Mouse (Mus musculus) heart, adult 18-20 months (tissue): Measurements from ENCODE around the gene Olfr646. TPM values are rescaled to one million over a fixed set of nuclear protein-coding genes. Genes with fewer than 3 reads are reported as not detected.

Experiments used
- DNase-seq, 2 experiments: peaks; one replicate each; pipeline ENCODE4 v3.0.0; 2021 to 2022; ENCODE audit warnings: mixed read lengths in 1 of 2
- long read RNA-seq, 2 experiments: library from polyadenylated mRNA; stranded (forward); transcript quantifications; one replicate each; pipeline ENCODE4 v2.0.0; 2021
- total RNA-seq, 2 experiments: library from RNA; stranded (reverse); gene quantifications; 2 replicates each; pipeline ENCODE4 v1.2.3; 2021

Gene Olfr646
- total RNA-seq, result not detected
- long read RNA-seq, experiment 1, result 0 reads
- long read RNA-seq, experiment 2, result 0 reads

DNA sequence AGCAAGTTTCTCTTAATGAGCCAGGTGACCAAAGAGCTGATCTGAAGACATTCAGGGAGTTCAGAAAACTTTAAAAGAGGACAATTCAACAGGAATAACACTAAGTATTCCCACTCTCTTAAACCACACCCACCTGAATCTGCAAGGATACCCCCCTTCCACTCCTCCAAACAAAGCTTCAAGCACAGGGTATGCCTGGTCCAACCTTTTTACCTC is at the start of gene Olfr646:
TSS of gene Olfr646 (plus strand) at position 117 of the 216 bp plus-strand sequence.
- DNase-seq, result no peak

DNA sequence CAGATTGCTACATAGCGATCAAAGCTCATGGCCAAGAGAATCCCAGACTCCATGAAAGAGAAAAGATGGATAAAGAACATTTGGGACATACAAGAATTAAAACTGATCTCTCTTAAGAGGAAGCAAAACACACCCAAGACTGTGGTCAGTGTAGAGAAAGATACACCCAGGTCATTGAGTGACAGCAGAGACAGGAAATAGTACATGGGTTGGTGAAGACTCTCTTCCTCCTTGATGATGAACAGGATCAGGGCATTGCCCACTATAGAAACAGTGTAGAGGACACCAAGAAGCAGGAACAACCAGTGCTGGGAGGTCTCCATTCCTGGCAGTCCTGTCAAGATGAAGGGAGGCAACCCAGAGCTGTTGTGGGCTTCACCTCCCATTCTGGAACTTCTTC is 45.5 kb upstream of the Olfr646 start:
- DNase-seq, result no peak

DNA sequence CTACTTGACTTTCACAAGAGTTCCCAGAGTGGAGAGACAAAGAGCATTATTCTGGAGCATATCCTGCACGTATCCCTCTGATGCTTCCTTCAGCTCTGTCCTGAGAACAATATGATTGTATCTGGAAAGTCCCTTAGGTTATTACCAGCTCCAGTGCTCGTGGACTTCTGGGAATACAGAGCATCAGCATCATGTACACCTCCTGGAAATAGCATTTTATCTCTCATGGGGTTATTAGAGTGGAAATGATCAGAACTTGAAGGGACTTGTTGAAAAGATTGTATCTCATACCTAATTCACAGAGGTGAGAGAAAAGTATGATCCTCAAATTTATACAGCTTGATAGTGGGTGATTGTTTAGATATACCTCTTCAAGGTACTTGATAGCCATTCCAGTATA is 43.3 kb upstream of the Olfr646 start, which contains the start of gene 4930516K23Rik:
TSS of gene 4930516K23Rik (minus strand) at position 101 of the 400 bp plus-strand sequence.
- no peak for DNase-seq

DNA sequence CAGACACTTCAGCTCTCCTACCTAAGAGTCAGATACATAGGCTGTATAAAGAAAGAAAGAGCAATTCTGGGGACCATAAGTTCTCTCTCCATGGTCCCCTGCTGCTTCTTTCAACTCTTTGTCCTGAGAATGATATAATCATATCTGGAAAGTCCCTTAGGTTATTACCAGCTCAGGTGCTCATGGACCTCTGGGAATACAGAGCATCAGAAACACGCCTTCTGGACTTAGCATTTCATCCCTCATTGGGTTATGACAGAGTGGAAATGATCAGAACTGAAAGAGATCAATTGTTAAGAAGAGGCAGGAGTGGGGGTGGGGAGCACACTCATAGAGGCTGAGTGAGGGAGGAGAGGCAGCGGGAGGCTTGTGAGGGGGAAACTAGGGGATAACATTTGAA is 32.9 kb upstream of the Olfr646 start, which contains the start of gene Olfr644:
TSS of gene Olfr644 (minus strand) at position 101 of the 400 bp plus-strand sequence.
- DNase-seq, result no peak

DNA sequence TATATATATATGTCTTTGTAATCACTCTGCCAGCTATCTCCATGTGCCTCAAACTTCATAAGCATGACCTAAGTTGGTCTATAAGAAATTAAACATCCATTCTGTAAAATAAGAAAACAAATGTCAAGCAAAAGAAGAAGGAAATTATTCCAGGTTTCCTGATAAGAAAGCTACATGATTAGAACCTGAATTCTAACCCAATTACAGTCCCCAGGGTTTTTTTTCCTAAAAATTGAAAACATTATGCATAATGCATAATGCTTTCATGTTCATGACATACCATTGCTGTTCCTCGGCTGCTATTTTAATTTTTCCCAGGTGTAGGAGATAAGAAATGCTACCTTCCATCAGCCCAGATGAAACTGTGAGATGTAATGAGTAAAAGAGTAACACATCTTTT is 19.3 kb upstream of the Olfr646 start, which contains the start of gene Olfr645:
TSS of gene Olfr645 (minus strand) at position 101 of the 400 bp plus-strand sequence.
- DNase-seq, result no peak

DNA sequence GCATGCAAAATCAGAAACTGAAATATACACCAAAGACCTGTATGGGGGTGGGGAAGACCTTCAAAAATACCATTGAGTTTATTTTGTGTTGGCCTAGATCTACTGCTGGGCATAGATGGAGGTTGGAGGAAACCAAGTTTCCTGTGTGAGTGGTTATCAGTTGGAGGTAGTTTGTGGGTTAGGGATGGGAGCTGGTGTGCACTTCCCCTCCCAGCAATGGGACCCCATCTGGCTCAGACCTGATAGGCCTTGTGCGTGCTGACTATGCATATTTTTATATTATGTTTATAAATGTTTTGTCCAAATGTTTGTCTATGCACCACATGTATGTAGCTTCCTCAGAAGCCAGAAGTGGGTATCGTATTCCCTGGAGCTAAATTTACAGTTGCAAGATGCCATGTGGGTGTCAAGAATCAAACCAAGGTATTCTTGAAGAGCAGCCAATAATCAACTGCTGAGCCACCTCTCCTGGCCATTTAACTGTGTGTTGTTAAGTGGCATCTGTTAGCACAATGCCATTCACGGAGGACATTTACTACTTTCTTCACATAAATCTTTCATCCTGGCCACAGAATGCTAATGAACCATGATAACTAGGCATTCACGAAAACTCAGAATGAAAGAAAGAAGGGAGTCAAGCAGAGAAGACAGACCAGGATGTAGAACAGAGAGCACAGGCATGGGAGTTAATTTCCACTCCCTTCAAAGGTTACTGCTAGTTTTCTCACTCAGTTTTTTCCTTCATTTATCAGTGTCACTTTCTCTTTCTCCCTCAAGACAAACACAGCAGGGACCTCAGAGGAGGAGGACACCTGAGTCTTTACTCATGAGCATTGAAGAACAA is 538 bp upstream of the Olfr646 start:
- DNase-seq, result no peak

DNA sequence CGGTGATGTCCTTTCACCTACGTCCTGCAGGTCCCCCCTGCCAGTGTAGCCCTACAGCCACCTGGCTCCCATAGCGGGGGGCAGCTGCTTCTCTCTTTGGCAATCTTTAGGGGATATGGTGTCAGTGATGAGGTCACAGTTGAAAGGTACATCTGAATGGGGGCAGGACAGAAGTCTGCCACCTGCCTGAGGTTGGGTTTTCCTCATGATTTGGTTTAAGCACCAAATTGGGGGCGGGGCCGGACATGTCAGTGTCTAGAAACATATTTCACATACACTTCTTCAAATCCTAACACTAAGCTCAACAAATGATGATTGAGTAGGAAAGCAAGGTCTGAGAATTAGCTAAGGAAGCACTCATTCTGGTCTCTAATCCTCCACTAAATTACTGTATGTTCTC is 25.1 kb downstream of the Olfr646 start, which contains the start of gene Ubqln5:
TSS of gene Ubqln5 (minus strand) at position 101 of the 400 bp plus-strand sequence.
- no peak for DNase-seq

DNA sequence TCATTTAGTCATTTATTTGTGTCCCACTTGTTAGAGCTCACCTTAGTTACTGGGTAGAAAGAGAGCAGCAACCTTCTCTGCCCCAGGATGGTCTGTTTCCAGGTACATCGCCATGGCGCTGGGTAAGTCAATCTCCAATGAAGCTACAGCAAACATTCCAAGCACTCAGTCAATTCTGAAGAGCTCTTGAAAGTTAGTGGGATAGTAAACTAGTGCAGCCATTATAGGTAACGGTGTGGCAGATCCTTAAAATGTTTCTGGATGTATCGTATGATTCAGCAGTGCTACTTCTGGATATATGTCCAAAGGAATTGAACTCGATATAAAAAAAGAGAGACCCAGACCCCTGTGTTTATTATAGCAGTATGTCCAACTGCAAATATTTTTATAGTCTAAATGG is 32.6 kb downstream of the Olfr646 start, which contains the start of gene Olfr643:
TSS of gene Olfr643 (minus strand) at position 101 of the 400 bp plus-strand sequence.
- DNase-seq, result no peak

DNA sequence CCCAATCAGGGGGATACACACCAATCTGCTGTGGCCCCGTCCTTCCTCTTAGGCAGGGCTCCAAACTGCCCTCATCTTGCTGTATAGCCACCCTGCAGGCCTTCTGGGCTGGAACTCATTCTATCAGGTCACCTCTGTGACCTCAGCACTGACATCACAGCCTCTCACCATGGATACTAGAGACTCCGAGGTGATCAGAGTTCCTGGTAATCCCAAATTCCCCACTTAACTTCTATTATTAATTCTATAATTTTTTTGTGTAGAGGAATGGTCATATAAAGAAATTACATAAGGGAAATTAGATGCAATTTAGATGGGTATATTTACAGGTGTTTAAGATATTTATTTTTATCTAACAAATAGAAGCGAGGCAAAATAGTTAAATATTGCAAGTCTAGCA is 38.5 kb downstream of the Olfr646 start, which contains the start of gene Ubqln3:
TSS of gene Ubqln3 (minus strand) at position 101 of the 400 bp plus-strand sequence.
- DNase-seq, result no peak

DNA sequence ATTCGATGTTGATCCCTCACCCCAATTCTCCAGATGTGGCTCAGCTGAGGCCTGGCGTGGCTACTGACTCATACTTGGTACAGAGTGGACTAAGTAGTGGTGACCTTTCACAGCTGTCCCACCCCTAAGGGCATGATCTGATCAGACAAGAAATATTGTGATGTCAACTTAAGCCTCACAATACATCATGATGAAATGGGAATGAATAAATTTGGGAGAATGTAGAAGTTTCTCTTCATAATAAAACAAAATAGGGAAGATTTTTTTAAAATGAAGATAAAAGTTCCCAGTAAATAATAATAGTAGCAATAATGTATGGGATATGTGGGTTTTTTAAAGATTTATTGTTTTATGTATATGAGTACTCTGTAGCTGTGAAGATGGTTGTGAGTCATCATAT is 45.8 kb downstream of the Olfr646 start, which contains the start of gene Ubqlnl:
TSS of gene Ubqlnl (minus strand) at position 101 of the 400 bp plus-strand sequence.
- DNase-seq, result no peak

Other genes with a start within 250 kb of the Olfr646 start
- gene Olfr66, start 218.6 kb upstream of the Olfr646 start, total RNA-seq, result not detected
- not detected for gene Olfr64, start 210.4 kb upstream of the Olfr646 start, total RNA-seq
- gene Olfr65, start 201.4 kb upstream of the Olfr646 start, total RNA-seq, result not detected
- not detected for gene Olfr631, start 176.0 kb upstream of the Olfr646 start, total RNA-seq
- gene Olfr632, start 170.5 kb upstream of the Olfr646 start, total RNA-seq, result not detected
- gene Olfr633, start 160.4 kb upstream of the Olfr646 start, total RNA-seq, result not detected
- gene Olfr635, start 133.7 kb upstream of the Olfr646 start, total RNA-seq, result not detected
- not detected for gene Olfr638, start 106.1 kb upstream of the Olfr646 start, total RNA-seq
- gene Olfr639, start 87.6 kb upstream of the Olfr646 start, total RNA-seq, result under 1 TPM; 0.05 TPM
- not detected for gene Olfr640, start 79.3 kb upstream of the Olfr646 start, total RNA-seq
- not detected for gene Olfr641, start 69.4 kb upstream of the Olfr646 start, total RNA-seq
- gene Olfr642, start 52.2 kb upstream of the Olfr646 start, total RNA-seq, result not detected
- not detected for gene 4930516K23Rik, start 43.4 kb upstream of the Olfr646 start, total RNA-seq
- gene Olfr644, start 33.0 kb upstream of the Olfr646 start, total RNA-seq, result not detected
- not detected for gene Olfr645, start 19.4 kb upstream of the Olfr646 start, total RNA-seq
- gene Ubqln5, start 25.0 kb downstream of the Olfr646 start, total RNA-seq, result not detected
- gene Olfr643, start 32.5 kb downstream of the Olfr646 start, total RNA-seq, result not detected
- gene Ubqln3, start 38.4 kb downstream of the Olfr646 start, total RNA-seq, result not detected
- not detected for gene Ubqlnl, start 45.7 kb downstream of the Olfr646 start, total RNA-seq
- not detected for gene Olfm5, start 60.0 kb downstream of the Olfr646 start, total RNA-seq
- gene Olfr648, start 78.5 kb downstream of the Olfr646 start, total RNA-seq, result not detected
- gene Olfr649, start 91.1 kb downstream of the Olfr646 start, total RNA-seq, result not detected
- gene Trim6, start 113.9 kb downstream of the Olfr646 start, total RNA-seq, result under 1 TPM; 0.30 to 0.67 TPM
- gene Trim34a, start 139.6 kb downstream of the Olfr646 start, total RNA-seq, result 1 to 10 TPM; 3.9 to 4.7 TPM
- 1 to 10 TPM; 2.3 to 2.7 TPM for gene Trim5, start 183.2 kb downstream of the Olfr646 start, total RNA-seq
- 1 to 10 TPM; 5.9 to 7.0 TPM for gene Trim12a, start 210.6 kb downstream of the Olfr646 start, total RNA-seq
- under 1 TPM; 0.36 to 0.60 TPM for gene Trim34b, start 224.6 kb downstream of the Olfr646 start, total RNA-seq
- 1 to 10 TPM; 4.1 to 4.9 TPM for gene Trim12c, start 248.5 kb downstream of the Olfr646 start, total RNA-seq